Mouse (Mus musculus) lung, postnatal 0 days (tissue): ENCODE results near the gene Tmem144.

Source experiments
- CTCF ChIP-seq: IDR thresholded peaks from 2 replicates; pipeline ENCODE4 v1.5.1; 2016; ENCODE audit warnings: antibody characterized with exemption, mild to moderate bottlenecking
- EP300 ChIP-seq: IDR thresholded peaks from 2 replicates; pipeline ENCODE4 v1.6.1; 2016; ENCODE audit warnings: antibody characterized with exemption, mild to moderate bottlenecking, control low read depth

DNA sequence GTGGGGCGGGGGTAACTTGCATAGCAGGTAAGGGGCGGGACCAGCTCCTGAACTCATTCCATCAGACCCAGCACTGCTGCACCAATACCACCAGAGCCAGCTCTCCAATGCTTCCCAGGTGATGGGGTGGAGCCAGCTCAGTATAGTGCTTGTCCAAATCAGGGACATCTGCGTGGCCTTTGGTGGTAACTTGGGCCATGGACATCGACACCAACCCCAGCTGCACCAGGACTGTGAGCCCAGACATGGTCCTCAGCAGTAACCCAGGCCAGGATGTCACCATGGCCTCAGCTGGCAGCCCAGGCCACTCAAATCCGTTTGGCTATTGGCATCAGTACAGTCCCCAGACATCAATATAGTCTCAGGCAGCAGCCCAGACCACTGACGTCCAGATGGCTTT, 60.3 kb downstream of the Tmem144 start:
- TF ChIP-seq CTCF (no peak), EP300 (no peak)
